Mouse (Mus musculus): Measurements from ENCODE around the gene Ptpn22. TPM values are rescaled to one million over a fixed set of nuclear protein-coding genes. Genes with fewer than 3 reads are reported as not detected.

Ptpn22 gene
- polyA plus RNA-seq, 1 experiment, result 6.3 TPM

GRCm38 (mm10) chr3:103913451-103913961 is 53.9 kb downstream of the Ptpn22 start:
- Histone ChIP-seq H3K4me3 (ENCODE audit: low read depth, low read length) (peak overlapping the region; percentile 96), H3K27ac (ENCODE audit: insufficient read depth, low read depth, low read length) (peak overlapping the region; percentile 45; the same call in 1 of the 2 replicates), H3K36me3 (ENCODE audit: control insufficient read depth, insufficient read depth, low read length) (peaks cover 1% of the 10 kb centered on the region; the same call in 1 of the 2 replicates), H3K4me1 (ENCODE audit: control insufficient read depth, insufficient read depth, insufficient read length, low read length) (no peaks in the 10 kb centered on the region; the same call in 1 of the 2 replicates), H3K27me3 (ENCODE audit: control insufficient read depth, insufficient read depth, low read length) (no peaks in the 10 kb centered on the region)
- under 1% methylated on average over 11 of the region's 11 CpGs for WGBS
- TF ChIP-seq POLR2A (IDR thresholded peaks at IDR 0.05; ENCODE audit: low read depth, low read length), result no peak
- peak; percentile 15; the same call in 1 of the 2 replicates for TF ChIP-seq CTCF (IDR thresholded peaks at IDR 0.05; ENCODE audit: extremely low read depth, insufficient read length, insufficient replicate concordance, low read depth, low read length)

DNA sequence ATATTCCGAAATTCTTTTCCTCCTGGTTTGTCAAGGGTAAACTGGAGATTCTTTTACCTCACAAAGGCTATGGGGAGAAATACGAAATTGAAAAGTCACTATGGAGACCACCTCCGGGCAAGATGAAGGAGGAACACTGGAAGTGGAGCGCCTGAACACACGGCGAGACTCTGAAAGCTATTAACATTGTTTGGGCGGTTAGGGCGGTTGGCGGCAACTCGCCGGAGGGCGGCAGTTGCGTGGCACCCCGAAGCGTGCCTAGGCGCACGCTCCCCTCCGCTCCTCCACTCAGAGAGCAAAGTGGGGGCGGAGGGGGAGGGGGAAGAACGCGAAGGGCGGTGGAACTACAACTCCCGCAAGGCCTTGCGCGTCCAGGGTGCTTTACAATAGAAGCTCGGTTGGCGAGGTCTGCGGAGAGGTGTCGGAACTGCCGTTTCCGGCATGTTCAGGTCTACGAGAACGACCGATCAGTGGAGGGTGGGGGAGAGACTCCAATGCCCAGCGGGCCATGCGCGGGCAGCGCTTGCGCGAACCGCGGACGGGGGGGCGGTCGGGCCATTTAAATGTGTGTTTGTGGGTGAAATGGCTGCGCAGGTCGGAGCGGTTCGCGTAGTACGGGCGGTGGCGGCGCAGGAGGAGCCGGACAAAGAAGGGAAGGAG is 54.5 kb downstream of the Ptpn22 start, which contains the start of gene Rsbn1:
TSS of gene Rsbn1 (plus strand) at position 111 of the 660 bp plus-strand sequence.
- WGBS, result under 1% methylated on average over 50 of the region's 55 CpGs
- Histone ChIP-seq H3K4me1 (ENCODE audit: control insufficient read depth, insufficient read depth, insufficient read length, low read length) (no peaks in the 10 kb centered on the region; the same call in 1 of the 2 replicates), H3K27me3 (ENCODE audit: control insufficient read depth, insufficient read depth, low read length) (no peaks in the 10 kb centered on the region), H3K4me3 (ENCODE audit: low read depth, low read length) (peak within 1 kb of the TSS; percentile 96), H3K27ac (ENCODE audit: insufficient read depth, low read depth, low read length) (peak within 1 kb of the TSS; percentile 54), H3K36me3 (ENCODE audit: control insufficient read depth, insufficient read depth, low read length) (peaks cover 1% of the 10 kb centered on the region; the same call in 1 of the 2 replicates)
- TF ChIP-seq POLR2A (IDR thresholded peaks at IDR 0.05; ENCODE audit: low read depth, low read length) (peak; percentile 67; the same call in 1 of the 2 replicates), CTCF (IDR thresholded peaks at IDR 0.05; ENCODE audit: extremely low read depth, insufficient read length, insufficient replicate concordance, low read depth, low read length) (no peak)

- Histone ChIP-seq H3K27me3 (ENCODE audit: control insufficient read depth, insufficient read depth, low read length) (no peaks in the 10 kb centered on the region), H3K4me1 (ENCODE audit: control insufficient read depth, insufficient read depth, insufficient read length, low read length) (no peaks in the 10 kb centered on the region; the same call in 1 of the 2 replicates), H3K27ac (ENCODE audit: insufficient read depth, low read depth, low read length) (peak overlapping the region; percentile 54), H3K4me3 (ENCODE audit: low read depth, low read length) (peak overlapping the region; percentile 96), H3K36me3 (ENCODE audit: control insufficient read depth, insufficient read depth, low read length) (no peaks in the 10 kb centered on the region)
- under 1% methylated on average over 60 of the region's 60 CpGs for WGBS
- TF ChIP-seq POLR2A (IDR thresholded peaks at IDR 0.05; ENCODE audit: low read depth, low read length), result no peak
- TF ChIP-seq CTCF (IDR thresholded peaks at IDR 0.05; ENCODE audit: extremely low read depth, insufficient read length, insufficient replicate concordance, low read depth, low read length), result no peak
These were observed 55.3 kb downstream of the Ptpn22 start for GRCm38 (mm10) chr3:103914732-103915508.

DNA sequence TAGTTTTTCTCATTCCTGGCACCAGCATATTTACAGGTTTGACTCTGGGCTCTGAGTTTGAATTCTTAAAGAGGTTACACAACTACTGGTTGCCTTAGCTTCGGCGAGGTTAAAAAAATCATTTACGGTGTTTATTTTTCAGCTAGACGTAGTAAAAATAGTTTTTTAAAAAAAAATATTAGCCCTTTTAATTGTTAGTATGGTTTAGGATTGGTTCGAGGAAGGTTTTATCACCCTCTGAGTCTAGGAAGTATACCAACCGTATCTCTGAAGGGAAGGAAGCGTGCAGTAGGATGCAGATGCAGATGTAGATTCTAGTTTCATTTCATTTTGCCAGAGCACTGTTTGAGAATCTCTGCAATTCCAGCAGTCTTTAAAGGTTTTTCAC is 55.9 kb downstream of the Ptpn22 start:
- Histone ChIP-seq H3K27me3 (ENCODE audit: control insufficient read depth, insufficient read depth, low read length) (no peaks in the 10 kb centered on the region), H3K4me3 (ENCODE audit: low read depth, low read length) (peak overlapping the region; percentile 96), H3K36me3 (ENCODE audit: control insufficient read depth, insufficient read depth, low read length) (no peaks in the 10 kb centered on the region), H3K27ac (ENCODE audit: insufficient read depth, low read depth, low read length) (peak overlapping the region; percentile 54; the same call in 1 of the 2 replicates), H3K4me1 (ENCODE audit: control insufficient read depth, insufficient read depth, insufficient read length, low read length) (no peaks in the 10 kb centered on the region; the same call in 1 of the 2 replicates)
- no peak for TF ChIP-seq POLR2A (IDR thresholded peaks at IDR 0.05; ENCODE audit: low read depth, low read length)
- no peak for TF ChIP-seq CTCF (IDR thresholded peaks at IDR 0.05; ENCODE audit: extremely low read depth, insufficient read length, insufficient replicate concordance, low read depth, low read length)
- under 1% methylated on average over 7 of the region's 7 CpGs for WGBS

DNA sequence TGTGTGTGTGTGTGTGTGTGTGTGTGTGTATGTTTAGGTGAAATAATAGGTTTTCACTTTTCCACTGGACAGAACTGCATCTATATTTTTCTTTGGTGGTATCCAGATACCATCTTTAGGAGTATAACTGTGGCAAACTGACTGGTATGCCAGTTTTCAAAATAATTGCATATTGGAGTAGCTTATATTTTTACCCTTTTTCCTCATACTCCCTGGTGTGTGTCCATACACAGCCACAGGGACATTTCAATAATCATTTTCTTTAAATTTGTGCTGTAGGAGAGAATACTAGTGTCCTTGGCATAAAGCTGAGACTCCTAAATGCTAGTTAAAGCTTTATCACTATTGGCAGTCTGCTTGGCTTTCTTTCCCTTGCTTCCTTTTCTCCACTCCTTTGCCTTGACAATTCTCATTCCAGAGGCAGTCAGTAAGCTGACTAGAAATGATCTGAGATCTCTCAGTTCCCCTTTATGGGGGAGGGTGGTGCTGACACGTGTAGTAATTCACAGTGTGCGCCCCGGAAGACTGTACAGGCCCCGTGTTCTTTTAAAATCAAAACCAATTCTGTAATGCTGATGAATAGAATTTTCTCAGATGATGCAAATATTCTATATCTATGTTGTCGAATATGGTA is 56.7 kb downstream of the Ptpn22 start:
- H3K4me3 ChIP-seq (ENCODE audit: low read depth, low read length), result no peak overlapping the region
- no peaks in the 10 kb centered on the region; the same call in 1 of the 2 replicates for H3K4me1 ChIP-seq (ENCODE audit: control insufficient read depth, insufficient read depth, insufficient read length, low read length)
- TF ChIP-seq CTCF (IDR thresholded peaks at IDR 0.05; ENCODE audit: extremely low read depth, insufficient read length, insufficient replicate concordance, low read depth, low read length), result no peak
- TF ChIP-seq POLR2A (IDR thresholded peaks at IDR 0.05; ENCODE audit: low read depth, low read length), result no peak
- no peaks in the 10 kb centered on the region for H3K36me3 ChIP-seq (ENCODE audit: control insufficient read depth, insufficient read depth, low read length)
- H3K27ac ChIP-seq (ENCODE audit: insufficient read depth, low read depth, low read length), result no peak overlapping the region
- H3K27me3 ChIP-seq (ENCODE audit: control insufficient read depth, insufficient read depth, low read length), result no peaks in the 10 kb centered on the region
- WGBS, result 9% methylated on average over 5 of the region's 5 CpGs

DNA sequence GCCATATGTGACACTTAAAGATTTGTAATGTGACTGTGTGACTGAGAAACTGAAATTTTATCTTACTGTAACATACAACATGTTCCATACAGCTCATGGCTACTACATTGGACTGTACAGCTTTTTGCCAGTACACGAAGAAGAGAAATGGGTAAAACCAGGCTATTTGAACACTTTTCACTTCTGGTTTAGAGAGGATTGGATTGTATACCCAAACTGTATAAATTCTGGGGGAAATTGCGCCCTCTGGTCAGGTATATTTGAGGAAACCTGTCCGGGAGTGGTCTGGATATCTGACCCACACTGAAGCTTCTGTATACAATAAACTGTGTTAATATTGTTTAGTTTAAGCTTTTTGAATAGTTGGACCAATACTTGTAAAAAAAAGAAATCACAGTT is 57.2 kb downstream of the Ptpn22 start:
- 31% methylated on average over 3 of the region's 3 CpGs for WGBS
- Histone ChIP-seq H3K27me3 (ENCODE audit: control insufficient read depth, insufficient read depth, low read length) (no peaks in the 10 kb centered on the region), H3K27ac (ENCODE audit: insufficient read depth, low read depth, low read length) (no peak overlapping the region), H3K36me3 (ENCODE audit: control insufficient read depth, insufficient read depth, low read length) (no peaks in the 10 kb centered on the region), H3K4me3 (ENCODE audit: low read depth, low read length) (no peak overlapping the region), H3K4me1 (ENCODE audit: control insufficient read depth, insufficient read depth, insufficient read length, low read length) (no peaks in the 10 kb centered on the region; the same call in 1 of the 2 replicates)
- TF ChIP-seq CTCF (IDR thresholded peaks at IDR 0.05; ENCODE audit: extremely low read depth, insufficient read length, insufficient replicate concordance, low read depth, low read length), result no peak
- TF ChIP-seq POLR2A (IDR thresholded peaks at IDR 0.05; ENCODE audit: low read depth, low read length), result no peak
